Mouse (Mus musculus): ENCODE results near the gene Ntng2.

Gene Ntng2

DNA sequence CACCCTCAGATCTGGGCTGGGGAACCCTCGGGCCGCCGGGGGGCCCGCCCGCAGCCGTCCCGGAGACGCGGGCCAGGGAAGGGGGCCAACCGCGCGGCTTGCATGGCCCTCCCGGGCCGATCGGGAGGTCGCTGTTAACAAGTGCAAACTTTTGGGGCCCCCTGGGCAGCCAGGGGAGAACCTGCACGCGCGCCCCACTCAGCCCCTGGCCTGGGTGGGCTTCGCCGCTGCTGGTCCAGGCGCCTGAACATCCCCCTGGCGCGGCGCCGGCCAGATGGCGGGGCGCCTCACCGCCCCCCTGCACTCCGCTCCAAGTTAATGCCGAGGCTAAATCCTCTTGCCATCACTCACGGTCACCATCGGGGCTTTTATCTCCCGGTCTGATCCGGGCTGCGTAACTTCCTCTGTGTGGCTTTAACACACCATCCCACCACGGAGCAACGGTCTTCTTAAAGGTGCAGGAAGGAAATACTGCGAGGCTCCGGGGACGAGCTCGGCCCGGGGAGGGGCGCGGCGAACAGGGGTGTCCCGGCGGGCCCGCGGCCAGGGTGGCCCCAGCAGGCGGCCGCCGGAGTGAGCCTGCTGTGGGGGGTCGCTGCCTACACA, at the start of gene Ntng2:
Gene Ntng2 (minus strand): TSS at position 407 of the 606 bp plus-strand sequence.
- peak in 1 of 2 experiments; percentile 38 for DNase-seq (ENCODE audit: low spot score in 2 of 2)

DNA sequence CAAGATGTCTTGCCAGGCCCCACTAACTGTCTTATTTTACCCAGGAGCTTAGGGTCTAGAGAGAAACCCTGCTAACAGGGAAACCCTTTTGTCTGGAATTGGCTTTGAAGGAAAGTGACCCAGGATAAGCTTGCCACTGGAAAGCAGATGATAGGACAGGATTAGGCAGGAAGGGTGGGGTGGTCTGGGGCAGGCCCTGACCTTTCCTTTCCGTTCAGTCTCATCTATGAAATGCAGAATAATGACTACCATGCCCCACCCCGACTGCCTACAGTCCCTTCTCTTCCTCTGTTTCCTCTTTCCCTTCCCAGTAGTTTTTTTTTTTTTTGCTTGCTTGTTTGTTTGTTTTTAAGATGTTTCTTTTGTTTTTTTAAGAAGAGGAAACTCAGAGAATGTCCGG, 42.8 kb upstream of the Ntng2 start:
- no peak for DNase-seq (ENCODE audit: low spot score in 2 of 2)

DNA sequence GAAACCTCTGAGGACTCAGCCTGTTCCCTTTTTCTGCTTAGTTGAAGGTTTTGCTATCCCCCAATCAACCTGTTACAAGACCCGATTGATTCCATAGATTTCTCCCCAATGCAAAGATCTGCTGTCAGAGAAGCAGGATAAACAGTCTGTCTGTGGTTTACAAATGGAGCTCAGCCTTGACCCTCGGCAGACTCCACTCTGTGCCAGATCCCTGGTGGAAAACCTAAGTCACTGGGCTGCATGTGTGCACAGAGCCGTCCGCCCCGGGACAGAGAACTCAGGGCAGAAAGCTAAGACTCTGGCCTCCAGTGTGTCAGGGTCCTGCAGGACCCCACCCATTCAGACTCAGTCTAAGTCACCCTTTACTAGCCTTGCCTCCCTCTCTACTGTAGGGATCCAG, 34.8 kb upstream of the Ntng2 start:
- DNase-seq (ENCODE audit: low spot score in 2 of 2) = no peak

DNA sequence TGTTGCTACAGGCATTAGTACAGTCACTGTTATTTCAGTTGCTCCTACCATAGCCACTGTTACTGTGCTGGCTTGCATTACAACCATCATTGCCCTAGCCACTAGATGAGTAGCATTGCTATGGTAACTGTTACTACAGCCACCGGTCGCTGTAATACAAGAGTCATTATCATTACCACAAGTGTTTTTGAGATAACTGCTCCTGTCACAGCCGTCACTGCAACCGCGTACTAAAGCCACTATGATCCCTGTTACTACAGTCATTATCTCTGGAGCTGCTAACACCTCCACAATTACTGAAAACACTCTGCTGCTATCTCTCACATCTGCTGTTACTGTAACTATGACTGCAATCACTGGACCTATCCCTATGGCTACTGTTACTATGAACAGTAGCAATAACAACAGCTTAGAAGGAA, 24.9 kb upstream of the Ntng2 start:
- no peak for DNase-seq (ENCODE audit: low spot score in 2 of 2)

DNA sequence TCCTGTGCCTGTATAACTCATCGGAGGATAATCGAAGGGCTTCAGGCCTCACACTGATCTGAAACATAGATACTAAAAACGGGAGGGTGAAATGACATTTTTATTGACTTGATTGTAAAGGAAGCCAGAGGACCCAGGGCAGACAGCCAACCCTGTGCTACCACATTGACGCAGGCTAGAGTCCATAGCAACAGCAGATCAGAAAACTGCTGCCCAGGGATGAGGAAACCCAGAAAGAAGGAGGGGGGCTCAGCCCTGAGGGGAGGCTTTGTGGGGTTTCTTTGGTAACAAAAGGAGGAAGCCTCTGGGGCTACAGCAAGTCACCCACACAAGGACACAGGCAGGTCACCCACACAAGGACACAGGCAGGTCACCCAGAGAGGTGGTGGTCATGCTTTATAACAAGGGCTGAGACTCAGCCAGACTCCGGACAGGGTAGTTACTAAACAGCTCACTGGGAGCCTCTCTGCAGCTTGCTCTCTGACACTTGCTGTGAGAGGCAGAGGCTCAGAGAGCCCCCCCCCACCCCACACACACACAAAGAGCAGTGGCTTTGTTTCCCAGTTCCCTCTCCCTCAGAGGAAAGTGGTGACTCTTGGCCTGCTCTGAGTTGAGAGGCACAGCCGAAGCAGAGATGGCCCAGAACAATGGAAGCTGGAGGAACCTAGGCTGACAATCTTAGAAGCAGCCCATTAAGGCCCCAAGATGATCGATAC, 19.2 kb upstream of the Ntng2 start:
- DNase-seq (ENCODE audit: low spot score in 2 of 2) = no peak

DNA sequence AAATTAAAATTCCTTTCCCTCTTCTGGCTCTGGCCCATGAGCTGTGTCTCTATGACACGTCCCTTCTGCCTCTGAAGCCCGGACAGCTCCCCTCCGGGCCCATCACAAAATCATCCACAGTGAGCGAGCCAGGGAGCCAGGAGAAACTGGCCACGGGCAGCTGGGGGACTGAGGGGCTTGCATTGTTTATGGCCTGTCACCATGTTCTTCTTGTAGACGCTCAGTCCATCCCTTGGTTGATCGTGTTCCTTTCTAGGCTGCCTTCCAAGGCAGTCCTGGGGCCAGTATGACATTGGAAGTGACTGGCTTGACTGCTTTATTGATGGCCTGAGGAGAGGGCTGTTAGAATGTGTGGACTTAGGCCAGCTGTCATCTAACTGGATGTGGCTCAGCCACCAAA, 18.3 kb upstream of the Ntng2 start:
- no peak for DNase-seq (ENCODE audit: low spot score in 2 of 2)

DNA sequence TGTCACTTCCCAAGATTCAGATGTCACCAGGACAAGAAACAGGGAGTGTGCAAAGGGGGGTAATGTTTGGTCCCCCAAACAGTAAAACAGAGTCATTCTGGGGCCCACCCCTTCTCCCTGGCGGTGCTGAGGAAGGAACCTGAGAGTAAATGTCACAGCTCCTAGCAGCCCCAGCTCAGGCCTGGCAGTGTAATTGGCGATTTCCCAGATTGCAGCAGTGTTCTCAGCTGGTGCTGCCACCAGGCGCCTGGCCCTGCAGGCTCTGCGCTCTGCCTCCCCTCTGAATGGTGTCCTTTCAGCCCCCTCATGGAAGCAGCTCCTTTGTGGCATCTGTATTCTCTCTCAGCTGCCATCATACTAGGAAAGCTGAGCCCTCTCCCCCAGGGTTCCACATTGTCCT, 14.0 kb upstream of the Ntng2 start:
- DNase-seq (ENCODE audit: low spot score in 2 of 2) = peak in 1 of 2 experiments; percentile 21

DNA sequence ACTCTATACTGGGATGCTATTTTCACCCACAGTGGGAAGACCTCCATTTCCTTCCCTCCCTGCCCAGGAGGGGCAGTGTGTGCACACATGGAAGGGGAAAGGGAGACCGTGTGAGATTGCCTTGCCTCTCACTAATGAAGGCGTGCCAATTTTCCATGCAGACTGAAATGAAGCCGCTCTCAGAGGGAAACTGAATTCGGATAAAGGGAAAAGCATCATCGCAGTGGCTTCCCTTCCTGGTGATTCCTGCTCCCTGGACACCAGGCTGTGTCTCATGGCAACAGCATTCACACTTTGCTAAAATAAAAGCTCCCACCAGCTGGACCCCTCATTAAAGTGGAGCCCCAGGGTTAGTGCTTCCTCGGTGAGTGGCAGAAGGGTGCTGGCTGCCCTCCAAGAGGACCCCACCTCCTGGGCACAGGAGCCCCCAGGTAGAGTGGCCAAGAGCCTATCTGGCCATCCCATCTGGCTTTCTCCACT, 9.7 kb upstream of the Ntng2 start:
- peak in 1 of 2 experiments; percentile 32 for DNase-seq (ENCODE audit: low spot score in 2 of 2)

DNA sequence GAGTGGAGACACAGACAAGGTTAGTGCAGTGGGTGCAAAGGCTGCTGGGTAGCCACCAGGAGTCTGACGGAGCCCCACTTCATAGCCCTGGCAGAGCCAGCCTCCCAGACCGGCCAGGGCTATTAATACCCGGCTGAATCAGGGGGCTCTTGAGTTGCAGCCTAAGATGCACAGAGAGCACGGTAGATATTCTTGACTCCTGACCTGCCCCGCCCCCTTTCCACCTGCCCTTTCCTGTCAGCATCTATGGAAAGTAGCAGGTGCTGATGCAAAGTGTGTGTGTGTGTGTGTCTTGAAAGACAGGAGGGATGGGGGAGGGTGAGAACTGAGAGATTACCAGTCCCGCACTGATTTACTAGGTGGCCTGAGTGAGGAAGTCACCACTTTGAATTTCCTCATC, 8.3 kb upstream of the Ntng2 start:
- no peak for DNase-seq (ENCODE audit: low spot score in 2 of 2)

DNA sequence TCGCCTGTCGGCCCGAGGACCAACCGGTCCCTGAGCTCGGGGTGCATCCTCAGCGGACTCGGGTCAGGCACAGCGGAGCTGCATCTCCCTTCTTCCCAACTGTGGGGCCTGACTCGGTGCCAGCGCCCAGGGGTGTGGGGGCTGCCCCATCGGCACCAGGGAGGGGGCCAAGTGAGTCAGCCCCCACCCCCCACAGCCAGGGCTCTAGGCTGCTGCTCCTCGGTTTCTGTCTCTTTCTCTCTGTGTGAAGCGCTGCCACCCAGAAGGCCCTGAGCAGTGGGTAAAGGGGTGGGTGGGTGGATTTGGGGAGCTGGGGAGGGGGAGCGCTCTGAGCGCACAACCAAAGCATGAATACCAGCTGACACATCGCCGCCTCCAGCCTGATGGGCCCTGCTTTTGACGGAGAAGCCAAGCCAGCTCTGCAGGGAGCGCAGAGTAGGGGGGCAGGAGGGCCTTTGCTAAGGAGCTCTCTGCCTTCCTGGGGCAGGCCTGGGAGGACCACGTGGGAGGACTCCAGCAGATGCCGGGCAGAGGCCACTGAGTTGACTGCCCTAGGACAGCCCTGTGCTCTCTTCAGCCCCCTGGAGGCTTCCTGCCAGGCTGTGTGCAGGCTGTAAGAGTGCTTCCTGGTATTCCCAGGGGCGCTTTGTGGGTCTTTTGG, 530 bp upstream of the Ntng2 start:
- DNase-seq (ENCODE audit: low spot score in 2 of 2) = peak in 1 of 2 experiments; percentile 40

DNA sequence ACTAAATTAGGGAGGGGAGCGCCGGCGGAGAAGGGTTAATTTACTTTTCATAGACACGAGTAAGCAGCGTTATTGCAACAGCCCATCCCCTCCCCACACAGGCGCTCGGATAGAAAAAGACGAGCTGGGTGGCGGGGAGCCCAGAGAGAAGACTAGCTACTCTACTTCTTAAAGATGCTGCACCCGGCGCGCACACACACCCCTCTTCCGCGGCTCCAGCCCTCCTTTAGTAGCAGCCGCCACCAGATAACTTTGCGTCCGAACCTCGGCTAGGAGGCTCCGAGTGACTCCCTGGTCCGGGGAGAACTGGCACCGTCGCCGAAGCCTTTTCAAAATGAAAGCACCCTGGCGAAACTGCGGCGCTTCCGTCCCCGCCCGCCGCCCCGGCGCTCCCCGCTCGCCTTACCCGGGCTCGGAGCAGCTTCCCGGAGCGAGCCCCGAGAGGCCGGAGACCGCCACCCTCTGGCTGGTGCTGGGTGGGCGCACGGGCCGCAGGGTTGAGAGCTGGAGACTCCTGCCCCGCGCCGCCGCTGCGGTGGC, 676 bp downstream of the Ntng2 start:
- DNase-seq (ENCODE audit: low spot score in 2 of 2) = no peak

DNA sequence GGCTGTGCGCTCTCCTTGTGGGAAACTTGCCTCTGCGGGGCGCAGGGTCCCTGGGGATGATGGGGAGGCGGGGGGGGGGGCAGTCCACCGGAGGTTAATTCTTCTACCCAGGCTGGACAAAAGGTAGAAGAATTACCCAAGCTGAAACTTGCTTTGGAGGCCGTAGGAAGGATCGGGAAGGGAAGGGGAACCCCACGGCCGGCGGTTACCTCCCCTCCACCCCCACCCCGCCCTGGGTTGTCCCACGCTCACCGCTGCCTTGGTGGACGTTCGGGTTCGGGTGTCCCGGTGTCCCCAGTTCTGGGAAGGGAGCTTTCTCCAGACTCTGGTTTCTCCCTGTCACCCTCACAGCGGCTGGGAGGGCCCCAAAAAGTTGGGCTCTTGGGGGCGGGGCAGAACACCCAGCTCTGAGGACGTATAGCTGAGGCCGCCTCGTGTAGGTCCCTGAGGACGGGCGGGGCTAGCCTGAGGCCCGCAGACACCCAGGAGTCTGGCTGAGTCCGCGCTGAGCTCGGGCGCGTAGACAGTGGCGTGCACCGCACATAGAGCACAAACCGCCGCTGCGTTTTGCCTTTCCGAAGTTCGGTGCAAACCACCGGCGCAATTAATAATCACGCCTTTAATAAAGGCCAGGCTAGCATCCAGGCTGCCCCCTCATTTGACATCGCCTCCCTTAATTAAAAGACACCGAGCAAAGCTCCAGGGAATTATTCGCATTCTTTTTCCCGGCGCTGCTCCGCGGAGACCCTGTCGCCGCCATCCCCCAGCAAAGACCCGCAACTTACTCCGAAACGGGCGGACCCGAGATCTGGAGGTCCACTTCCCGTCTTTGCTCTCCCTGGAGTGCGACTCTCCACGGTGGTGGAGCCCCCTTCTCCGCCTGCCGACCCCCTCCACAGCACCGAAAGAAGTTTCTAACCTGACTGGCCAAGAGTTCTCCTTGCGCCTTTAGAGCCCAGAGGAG, 1.4 kb downstream of the Ntng2 start:
- no peak for DNase-seq (ENCODE audit: low spot score in 2 of 2)

DNA sequence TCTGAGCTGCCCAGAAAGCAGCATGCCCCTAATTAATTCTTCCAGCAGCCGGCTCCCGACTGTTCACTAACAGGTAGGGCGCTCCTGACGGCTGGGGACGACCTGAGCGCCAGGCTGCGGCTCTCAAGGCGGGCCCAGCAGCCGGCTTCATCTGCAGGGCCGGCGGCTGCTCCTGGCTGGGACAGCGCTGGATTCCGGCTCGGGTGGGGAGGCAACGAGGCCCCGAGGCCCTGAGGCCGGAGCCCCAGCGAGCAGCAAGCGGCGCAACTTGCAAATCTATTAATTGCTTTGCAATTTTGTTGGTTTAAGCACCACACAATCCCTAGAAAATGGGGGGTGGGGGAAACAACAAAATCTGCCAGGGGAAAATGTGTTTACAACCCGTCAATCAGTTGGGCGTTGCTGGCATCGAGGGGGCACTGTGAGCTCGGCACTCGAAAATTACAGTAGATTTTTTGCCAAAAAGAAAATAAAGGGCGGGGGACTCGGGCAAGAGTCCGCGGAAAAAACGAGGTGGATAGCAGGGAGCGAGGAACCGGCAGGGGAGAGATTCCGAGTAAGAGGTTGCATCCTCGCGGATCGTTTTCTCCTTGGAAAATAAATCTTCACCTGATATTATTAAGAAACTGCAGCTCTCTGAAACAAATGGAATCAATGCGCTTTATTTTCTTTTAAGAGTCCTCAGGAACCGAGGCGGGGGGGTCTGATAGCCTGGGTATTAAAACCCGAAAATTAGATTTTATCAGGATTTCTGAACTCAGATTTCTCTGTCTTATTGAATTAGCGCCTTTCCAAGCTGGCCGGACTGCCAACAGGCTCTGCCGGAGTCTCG, 2.3 kb downstream of the Ntng2 start:
- no peak for DNase-seq (ENCODE audit: low spot score in 2 of 2)

DNA sequence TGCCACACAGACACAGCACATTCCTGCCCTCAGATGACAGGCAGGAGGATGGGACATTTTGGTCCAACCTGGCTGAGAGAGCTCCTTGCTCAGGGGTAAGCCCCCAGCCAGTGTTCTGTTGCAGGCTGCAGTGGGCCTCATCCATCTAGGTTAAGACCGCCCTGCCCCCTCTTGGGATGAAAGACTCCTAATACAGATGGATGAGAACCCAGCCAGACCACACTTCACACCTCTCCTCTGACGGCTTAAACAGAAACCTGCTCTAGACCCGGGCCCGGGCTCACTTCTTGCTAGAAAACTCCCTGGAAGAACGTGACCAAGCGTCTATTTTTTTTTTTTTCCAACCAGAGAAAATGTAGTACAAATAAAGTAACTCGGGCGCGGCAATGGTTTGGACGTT, 3.0 kb downstream of the Ntng2 start:
- no peak for DNase-seq (ENCODE audit: low spot score in 2 of 2)

DNA sequence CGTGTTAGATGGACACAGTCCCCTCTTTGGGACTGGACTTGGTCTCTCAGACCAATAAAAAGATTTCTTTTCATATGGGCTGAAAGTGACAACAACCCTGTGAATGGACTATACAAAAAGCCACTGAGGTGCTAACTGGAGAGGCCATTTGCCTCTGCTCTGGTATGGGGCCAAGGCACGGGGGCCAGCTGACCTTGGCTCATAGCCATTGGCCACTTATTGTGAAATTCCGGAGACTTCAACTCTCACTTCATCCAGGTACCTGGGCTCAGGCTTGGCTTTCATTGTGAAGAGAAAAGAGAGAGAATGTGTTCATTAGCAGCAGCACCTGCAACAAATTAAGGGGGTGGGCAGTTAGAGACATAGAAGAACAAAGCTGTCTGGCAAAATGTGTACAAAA, 4.3 kb downstream of the Ntng2 start:
- no peak for DNase-seq (ENCODE audit: low spot score in 2 of 2)

DNA sequence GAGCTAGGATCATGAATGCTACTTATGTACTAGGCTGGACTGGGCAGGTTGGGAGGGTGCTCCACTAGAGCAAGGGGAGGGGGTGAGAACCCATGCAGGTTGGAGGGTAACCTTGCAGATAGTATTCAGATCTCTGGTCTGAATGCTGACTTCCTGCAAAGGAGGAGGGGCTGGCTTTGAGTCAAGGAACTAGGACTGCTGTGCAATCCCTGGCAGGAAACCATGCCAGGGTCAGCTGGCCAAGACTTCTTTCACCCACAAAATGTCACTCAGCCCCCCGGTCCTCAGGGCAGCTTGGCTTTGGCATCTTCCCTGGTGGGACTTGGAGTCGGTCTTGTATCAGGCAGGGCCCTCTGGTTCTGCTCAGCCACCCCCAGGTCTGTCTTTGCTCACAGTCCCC, 5.4 kb downstream of the Ntng2 start:
- no peak for DNase-seq (ENCODE audit: low spot score in 2 of 2)

DNA sequence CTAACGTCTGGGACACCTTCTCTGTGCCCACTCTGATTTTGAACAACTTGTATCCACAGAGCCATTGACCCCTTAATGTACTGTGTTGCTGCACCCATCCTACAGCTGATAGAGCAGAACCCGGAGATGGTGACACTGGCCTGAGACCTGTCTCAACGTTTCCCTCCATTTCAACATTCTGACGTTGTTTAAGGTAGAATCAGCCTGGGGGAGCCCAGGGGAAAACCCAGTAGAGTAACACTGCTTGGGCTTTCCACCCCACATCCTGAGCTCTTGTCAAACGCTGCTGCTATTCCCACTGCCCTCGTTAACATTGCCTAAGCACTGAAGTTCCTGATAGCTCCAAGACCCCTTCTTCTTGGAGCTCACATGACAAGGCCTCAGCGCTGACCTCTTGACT, 5.9 kb downstream of the Ntng2 start:
- no peak for DNase-seq (ENCODE audit: low spot score in 2 of 2)

DNA sequence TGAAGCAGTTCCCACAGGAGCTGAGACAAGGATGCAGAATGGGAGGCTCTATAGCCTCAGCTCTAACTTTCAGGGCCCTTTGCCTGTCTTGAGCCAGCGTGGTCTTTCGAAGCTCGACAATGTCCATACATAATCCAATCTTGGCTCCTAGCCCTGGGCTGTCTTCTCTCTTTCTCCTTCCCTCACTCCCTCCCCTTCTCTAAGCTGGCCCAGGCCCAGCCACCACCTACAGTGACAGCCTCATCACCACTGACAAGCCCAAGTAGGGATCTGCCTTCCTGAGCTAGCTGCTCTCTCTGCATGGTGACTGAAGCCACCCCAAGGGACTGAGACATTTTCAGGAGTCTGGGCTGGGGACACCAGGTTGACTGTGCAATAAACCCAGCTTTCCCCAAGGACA, 6.5 kb downstream of the Ntng2 start:
- DNase-seq (ENCODE audit: low spot score in 2 of 2) = peak in 1 of 2 experiments; percentile 42

DNA sequence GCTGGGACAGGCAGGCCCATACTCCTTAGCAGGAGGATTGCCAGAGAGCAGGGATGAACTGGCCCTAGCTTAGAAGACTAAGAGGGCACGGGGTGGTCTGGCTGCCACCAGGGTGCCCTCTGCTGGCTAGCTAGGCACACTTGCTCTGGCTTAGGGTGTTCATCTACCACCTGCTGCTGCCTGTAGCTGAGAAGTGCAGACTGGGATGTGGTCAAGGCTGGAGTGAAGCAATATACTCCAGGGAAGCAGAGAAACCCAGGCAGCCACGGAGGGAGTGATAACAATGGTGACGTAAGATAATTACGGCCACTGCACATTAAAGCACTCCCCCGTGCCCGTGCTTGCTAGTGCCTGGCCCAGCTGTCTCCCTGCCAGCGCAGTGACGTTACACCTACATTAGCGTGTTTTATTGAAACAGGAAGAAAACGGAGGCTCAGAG, 7.4 kb downstream of the Ntng2 start:
- DNase-seq (ENCODE audit: low spot score in 2 of 2) = no peak

DNA sequence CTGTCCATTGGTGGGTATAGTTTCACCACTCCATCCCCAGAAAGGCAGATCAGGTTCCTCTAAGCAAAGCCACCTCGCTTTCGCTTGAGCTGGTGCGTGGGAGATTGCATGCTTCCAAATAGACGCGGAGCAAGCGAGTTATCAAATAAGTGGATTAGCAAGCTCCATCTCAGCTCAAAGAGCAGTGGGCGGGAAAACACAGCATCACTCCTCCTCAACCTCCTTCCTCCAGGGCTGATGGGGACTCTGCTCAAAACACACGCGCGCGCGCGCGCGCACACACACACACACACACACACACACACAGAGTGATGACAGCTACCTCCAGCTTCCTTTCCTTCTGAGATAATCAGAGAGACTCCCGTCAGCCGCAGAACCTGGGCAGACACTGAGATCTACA, 13.5 kb downstream of the Ntng2 start:
- DNase-seq (ENCODE audit: low spot score in 2 of 2) = no peak

DNA sequence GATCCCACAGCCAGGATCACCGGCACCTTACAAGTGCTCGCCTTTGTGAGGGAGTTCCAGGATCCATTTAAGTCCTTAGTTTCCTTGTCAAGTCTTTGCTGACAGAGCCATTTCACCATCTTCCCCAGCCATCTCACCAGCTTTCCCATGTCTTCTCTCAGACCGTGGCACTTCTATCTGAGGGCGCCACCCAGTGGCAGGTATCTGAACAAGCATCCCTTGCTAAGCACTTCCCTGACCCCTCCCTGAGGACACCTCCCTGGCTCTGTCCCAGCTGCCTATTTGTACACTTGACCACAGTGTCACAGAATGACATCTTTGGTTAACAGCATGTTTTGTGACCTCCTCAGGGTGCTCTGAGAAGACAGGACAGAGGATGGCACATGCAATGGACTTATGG, 15.2 kb downstream of the Ntng2 start:
- DNase-seq (ENCODE audit: low spot score in 2 of 2) = peak in 1 of 2 experiments; percentile 72
